Mouse (Mus musculus): ENCODE data around the gene Spin1. TPM values are rescaled to one million over a fixed set of nuclear protein-coding genes. Genes with fewer than 3 reads are reported as not detected.

The Spin1 gene
- 10 to 100 TPM; 31.9 to 33.8 TPM for total RNA-seq (2023)

DNA sequence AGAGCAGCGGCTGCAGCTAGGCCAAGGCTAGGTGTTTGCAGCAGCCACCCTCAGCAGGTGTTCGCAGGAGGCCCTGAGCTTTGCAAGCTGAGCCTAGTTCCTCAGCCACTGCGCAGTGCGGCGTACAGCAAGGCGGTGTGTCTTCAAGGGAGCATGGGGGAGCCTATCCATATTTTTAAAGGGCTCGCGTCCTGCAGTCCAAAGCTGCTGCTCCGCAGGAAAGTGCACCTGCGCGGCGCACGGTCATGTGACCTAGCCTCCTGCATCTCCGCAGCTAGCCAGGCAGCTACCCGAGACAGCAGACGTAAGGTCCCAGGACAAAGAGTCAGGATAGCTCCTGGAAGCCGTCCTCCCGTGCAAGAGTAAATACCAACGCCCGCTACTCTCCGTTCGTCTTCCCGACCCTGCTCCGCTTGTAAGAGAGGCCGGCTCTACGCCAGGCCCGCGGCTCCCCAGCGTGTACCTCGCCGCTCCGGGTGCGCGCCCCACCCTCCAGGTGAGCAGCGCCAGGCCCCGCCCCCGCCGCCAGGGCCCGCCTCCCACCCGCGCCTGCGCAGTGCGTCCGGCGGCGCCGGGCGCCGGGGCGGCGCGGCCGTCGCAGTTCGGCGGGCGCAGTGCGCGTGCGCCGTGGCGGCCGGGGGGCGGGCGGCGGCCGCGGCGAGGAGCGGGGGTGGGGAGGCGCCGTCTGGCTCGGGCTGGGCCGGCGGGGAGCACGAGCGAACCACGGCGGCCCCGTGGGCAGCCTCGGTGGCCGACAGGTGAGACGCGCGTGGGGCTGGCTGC is at the start of gene Spin1:
Gene Spin1 (plus strand): TSS at position 648 of the 783 bp plus-strand sequence.

GRCm38 (mm10) chr13:51170691-51171680 is 70.3 kb downstream of the Spin1 start, which contains the start of gene Nxnl2:
Gene Nxnl2, plus strand, starts transcription at chr13:51171022.

Other genes starting within 250 kb of the Spin1 start
- not detected for gene Nxnl2, start 70.1 kb downstream of the Spin1 start, total RNA-seq (2023)

All from neutrophil, adult 83 days (primary cell).